Mouse (Mus musculus): ENCODE measurements at regions not wholly inside any gene's neighbourhood (a gene's known extent, or its start where the extent isn't known, plus 50 kb on each side); places are given as distances from the start of the nearest gene placed in this dataset.

- no peak for DNase-seq
Observed at GRCm38 (mm10) chr6:31085063-31085759, 126.3 kb upstream of the Klf14 start.

GRCm38 (mm10) chr6:31085760-31086108 is 126.9 kb upstream of the Klf14 start:
- no peak for DNase-seq

DNA sequence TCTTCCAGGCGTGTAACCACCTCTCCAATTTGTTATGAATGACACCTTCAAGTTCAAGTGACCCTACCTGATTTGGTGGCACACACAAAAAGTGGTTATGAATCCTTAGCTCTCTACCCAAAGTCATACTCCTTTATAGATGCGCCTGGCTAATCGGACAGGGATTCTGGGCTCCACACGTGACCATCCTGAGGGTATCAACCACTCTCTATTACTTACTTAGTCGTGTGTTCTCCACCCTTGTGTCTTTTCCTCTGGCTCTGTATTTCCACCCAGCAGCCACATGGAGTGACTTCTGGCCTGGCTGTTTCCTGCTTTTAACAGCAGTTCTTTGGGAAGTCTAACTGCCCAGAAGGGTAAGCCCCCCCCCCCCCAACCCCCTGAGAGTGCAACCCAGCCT is 127.4 kb upstream of the Klf14 start:
- DNase-seq: no peak

GRCm38 (mm10) chr6:31086798-31087360 is 128.0 kb upstream of the Klf14 start:
- DNase-seq: no peak

GRCm38 (mm10) chr6:31087511-31087910 is 128.6 kb upstream of the Klf14 start:
- no peak for DNase-seq

DNA sequence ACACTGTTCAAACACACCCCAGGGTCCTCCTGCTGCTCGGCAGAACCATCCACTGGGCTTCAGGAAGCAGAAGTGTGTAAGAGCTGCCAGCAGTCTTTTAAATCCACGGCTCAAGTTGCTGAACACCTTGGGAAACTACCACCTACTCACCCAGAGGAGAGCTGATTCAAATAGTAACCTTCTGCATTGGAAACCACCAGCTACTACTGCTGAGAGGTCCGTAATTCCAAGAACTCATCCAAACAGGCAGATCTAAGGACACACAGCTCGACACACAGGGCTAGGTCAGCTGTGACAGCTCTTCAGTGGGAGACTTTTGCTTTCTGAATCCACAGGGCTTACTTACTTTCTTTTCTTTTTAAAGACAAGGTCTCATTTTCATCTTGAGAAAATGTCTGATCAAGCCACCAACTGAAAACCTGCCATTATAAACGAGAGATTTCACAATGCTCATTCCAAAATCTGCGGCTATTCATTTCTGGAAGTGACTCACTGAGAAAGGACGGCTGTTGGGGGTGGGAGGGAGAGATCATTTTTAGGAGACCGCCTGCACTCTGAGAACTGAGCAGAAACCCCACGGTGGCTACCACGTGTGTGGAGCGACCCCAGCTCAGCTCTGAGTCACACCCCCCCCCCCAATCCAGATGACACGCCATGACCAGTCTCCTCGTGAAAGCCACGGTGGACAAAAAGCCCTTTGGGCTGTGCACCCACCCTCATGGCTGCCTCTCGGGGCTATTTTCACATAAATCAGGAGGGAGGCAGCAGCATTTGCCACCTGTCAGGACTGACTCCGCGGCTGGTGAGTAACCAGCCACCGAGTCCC is 129.5 kb upstream of the Klf14 start:
- peak; percentile 64 to 67 for DNase-seq

- no peak for DNase-seq
Observed at GRCm38 (mm10) chr6:31088973-31089368, 130.1 kb upstream of the Klf14 start.

DNA sequence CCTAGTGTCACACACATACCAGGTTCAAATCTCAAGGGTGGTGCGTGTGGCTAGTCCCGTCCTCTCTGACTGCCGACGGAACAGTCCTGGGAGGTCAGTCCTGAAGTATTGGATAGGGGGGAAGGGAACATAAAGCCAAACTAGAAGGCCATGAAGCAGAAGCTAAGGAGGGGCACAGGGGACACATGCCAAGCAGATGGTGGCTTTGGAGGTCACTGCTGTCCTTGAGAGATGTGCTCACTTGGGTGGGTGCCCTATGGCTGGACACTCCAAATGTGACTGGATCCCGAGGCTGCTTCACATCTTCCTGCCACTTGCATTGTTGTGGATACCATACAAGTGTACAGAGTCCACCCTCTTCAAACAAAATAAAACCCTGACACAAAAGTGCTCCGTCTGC is 131.4 kb upstream of the Klf14 start:
- no peak for DNase-seq

DNA sequence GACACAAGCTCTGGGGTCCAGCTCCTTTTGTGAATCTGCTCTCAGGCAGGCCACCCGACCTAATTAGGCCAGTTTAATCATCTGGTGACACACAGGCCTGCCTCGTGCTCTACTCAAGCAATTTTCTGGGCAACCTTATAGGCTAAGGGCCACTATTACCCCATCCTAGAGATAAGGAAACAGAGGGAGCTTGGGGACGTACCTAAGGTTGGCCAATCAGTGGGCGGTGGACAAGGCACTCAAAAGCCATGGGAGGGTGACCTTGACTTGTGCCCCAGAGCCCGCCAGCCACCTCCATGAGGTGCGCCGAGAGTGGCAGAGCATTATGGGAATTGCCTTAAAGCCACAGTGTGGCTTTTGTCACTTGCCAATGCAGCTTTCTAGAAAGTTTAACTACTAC is 131.9 kb upstream of the Klf14 start:
- DNase-seq: no peak

DNA sequence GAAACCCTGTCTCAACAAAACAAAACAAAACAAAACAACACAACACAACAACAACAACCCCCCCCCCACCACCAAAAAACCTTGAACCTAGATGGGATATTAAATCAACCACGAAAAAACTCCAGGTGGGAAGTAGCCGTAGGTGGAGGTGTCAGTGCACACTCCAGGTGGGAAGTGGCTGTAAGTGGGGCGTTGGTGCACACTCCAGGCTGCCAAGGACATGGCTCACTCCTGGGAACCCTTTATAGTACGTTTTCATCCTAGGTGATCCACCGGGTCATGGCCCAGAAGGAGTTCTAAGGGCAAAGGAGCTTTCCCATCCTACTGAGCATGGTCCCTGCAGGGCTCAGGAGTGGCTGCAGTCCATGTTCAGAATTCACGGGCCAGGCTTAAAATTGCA is 133.4 kb upstream of the Klf14 start:
- no peak for DNase-seq

GRCm38 (mm10) chr6:31092760-31093159 is 133.9 kb upstream of the Klf14 start:
- DNase-seq: peak in 1 of 2 experiments; percentile 60

- peak; percentile 81 to 87 for DNase-seq
Observed at GRCm38 (mm10) chr6:31095943-31096714, 137.3 kb upstream of the Klf14 start.

DNA sequence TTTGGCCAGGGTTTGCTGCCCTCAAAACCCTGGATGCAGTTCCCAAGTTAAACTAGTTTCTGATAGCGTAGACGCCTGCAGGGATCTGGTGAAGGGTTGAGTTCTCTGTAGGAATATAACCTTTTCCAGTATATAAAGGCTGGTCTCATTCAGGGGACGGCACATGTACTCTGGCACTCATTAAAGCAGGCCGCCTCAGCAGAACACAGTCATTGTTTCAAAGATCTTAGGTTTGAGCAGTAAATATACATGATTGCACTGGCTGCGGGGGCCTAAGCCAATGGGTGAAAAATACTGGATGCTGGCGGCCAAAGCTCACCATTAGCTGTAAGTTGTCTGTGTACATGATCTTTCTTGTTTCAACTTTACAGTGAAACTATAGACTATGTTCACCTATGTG is 137.9 kb upstream of the Klf14 start:
- DNase-seq: no peak

- no peak for DNase-seq
Observed at GRCm38 (mm10) chr6:31097254-31097653, 138.4 kb upstream of the Klf14 start.

- DNase-seq: no peak
Observed at GRCm38 (mm10) chr6:31098106-31098505, 139.2 kb upstream of the Klf14 start.

DNA sequence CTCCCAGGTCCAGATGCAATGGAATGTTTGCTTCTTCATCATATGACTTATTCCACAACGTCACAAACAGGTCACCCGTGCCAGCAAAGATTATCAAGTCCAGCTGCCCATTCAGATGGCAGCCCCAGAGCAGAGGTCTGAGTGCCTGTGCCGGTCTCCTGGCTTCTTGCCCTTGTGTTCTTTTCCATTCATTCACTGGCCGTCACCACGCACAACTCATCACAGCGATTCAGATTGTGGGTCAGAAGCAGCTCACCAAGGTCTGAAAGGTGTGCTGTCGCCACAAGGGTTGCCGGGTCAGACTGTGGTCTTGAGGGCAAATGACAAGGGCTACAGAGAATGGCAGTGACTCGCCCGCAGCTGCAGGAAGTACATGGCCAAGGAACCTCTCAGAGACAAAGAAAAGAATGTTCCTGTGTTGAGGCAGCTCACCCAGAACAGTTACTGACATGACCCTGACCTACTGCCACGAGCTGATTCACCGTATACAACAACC is 141.3 kb upstream of the Klf14 start:
- peak; percentile 82 to 83 for DNase-seq

GRCm38 (mm10) chr6:31100749-31101148 is 141.9 kb upstream of the Klf14 start:
- DNase-seq: no peak

DNA sequence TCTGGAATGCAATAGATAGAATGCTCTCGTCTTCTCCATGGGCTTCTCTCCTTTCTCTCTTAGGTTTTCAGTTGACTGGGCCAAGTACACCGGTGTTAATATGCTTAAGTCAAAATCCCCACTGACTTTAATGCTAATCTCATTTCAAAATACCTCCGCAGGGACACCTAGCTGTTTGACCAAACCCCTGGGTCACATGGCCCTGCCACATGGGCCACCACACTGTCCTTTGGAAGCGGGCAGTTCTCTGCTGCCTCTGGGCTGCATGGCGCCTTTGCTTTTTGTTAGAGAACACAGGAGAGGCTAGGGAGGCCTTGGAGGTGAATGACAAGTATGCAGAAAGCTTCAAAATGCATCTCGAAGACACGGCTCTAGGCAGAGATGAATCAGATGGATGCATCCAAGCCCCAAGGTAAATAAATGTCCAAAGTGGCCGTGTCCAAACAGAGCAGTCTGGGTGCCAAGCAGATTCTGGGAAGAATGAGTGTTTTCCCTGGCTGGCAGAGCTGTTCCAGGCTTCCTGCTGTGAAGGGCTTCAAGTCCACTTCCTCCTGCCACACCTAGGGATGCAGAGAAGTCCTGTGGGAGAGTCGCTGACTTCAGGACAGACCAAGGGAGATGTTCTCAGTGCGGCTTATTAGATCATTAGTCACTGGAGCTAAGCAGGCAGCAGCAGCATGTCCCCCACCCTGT is 147.4 kb upstream of the Klf14 start:
- no peak for DNase-seq

DNA sequence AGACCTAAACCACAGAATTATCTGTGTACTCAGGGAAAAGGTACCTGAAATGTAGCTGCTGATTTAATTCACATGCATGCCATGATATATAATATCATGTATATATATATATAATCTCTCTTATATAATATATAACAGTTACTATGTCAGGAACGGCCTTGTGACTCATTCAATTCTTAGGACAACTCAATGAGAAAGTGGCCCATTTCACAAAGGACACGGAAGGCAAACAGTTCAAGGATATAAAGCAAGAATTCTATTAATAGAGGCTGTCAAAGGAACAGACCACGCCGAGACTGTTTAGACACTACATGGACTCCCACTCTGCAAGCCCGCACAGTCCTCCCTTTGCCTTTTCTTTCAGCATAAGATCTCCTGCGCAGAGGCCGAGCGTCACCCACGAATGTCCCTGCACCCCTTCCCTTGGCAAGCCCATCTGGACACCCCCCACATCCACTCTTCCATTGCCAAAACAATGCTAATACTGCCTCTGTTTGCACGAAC is 148.0 kb upstream of the Klf14 start:
- no peak for DNase-seq

- DNase-seq: no peak
Observed at GRCm38 (mm10) chr6:31107360-31107759, 148.5 kb upstream of the Klf14 start.

DNA sequence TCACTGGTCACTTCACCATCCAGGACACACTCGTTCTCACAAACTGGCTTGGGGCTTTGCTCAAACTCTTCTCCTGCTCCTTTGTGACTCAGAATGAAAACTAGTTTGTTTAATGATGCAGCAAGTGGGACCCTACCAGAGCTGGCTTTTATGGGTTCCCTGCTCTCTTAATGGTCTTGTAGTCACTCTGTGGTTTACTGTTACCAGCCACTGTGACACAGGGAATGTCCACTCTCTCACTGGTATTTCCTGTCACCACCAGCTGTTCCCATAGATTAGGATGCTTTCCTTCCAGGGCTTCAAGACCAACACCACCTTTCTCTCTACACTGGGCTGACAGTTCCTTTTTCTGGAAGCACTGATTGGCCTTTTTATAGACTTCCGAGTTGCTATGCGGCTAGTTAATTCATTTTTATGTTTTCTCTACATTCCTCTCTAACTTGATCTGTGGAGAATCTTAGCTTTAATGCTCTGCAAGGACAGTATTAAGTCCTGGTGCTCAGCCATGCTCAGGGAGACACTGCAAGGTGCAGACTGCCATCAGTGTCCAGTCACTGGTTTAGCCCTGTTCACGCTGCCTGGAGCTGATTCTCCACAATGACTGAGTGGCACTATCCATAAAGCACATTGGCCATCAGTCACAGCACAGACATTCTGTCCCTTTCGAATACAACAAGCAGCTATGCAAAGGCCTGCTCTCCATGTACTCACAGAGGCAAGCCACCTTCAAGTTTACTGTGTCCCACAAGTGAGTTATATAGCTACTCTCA is 149.2 kb upstream of the Klf14 start:
- DNase-seq: no peak

Measured in heart, adult 18-20 months (tissue).